Comparison of ENCODE assay signal across 9 mouse cellular contexts in the genomic region with DNA sequence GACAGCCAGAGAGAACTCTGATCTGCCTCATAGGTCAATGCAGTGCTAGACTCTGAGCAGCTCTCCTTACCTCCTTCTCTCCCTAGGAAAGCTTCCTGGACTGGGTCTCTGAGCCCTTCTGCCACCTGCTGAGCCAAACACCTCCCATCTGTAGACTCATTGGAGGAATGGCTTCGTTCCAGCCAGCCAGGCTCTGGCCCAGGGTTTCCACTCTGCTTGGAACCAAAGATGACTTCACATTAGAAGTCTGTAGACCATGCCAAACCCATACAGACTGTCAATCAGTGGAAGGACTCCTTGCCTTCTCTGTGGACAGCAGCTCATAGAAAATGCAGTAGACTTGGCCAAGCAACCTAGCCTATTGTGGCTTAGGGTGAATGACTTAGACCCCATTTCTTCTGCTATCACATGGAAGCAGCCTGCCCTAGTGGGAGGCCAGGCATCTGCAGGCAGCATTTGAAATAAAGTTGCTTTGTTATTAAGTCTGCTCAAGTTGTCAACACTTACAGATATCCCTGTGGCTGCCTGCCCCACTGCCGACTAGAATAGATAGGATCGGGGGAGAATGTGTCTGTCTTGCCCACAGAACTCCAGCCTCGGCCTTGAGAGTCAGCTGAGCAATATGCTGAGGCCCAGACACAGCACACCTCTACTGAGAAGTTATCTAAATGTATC.
A peak's percentile ranks its signal among the peaks of the same experiment; 100 is the strongest.
DNase-seq lines count a peak whose midpoint lies in the region; ATAC-seq lines count a peak whose summit lies in the region.
"Had no signal": no experiment of that assay in that cellular context is flagged by ENCODE, and none has a peak within 500 bp of the region (broad histone marks: within the 10 kb centered on the region; RNA-seq: fewer than 3 reads in every experiment).

No protein-coding gene starts in this region.

- no peaks in the 10 kb centered on the region; the same call in 1 of the 2 replicates for H3K4me1 ChIP-seq in forebrain, embryonic 14.5 days (ENCODE audit: control insufficient read depth, insufficient read depth, low read length)
- H3K4me1 ChIP-seq in forebrain, embryonic 10.5 days, result peaks cover 4% of the 10 kb centered on the region
- H3K4me1 ChIP-seq in heart, embryonic 16.5 days (ENCODE audit: control insufficient read depth, insufficient read depth, low read length), result peaks cover 18% of the 10 kb centered on the region
- H3K4me1 ChIP-seq in midbrain, embryonic 11.5 days (ENCODE audit: control insufficient read depth, insufficient read depth, low read length), result no peaks in the 10 kb centered on the region

- H3K9me3 ChIP-seq in forebrain, embryonic 14.5 days (replicated peaks; ENCODE audit: control insufficient read depth, low read length), result no peaks in the 10 kb centered on the region
- H3K9me3 ChIP-seq in forebrain, embryonic 10.5 days, result no peaks in the 10 kb centered on the region
- no peaks in the 10 kb centered on the region for H3K9me3 ChIP-seq in heart, embryonic 16.5 days (replicated peaks; ENCODE audit: control insufficient read depth, low read length)
- no peaks in the 10 kb centered on the region for H3K9me3 ChIP-seq in midbrain, embryonic 11.5 days (ENCODE audit: control insufficient read depth, low read length)
- H3K9me3 ChIP-seq: liver, embryonic 13.5 days had no signal

- ATAC-seq in forebrain, embryonic 14.5 days, result peak; percentile 61; the same call in 1 of the 2 replicates
- ATAC-seq in heart, embryonic 16.5 days (replicated peaks; ENCODE audit: extremely low read depth, insufficient read depth, low FRiP score), result peak; percentile 61
- no peak for ATAC-seq in midbrain, embryonic 11.5 days (ENCODE audit: low FRiP score)
- ATAC-seq in CD4-positive, CD25-positive, alpha-beta regulatory T cell, adult 4 months, result no peak

- no peaks in the 10 kb centered on the region for H3K27me3 ChIP-seq in forebrain, embryonic 14.5 days (replicated peaks; ENCODE audit: control insufficient read depth, insufficient read depth, low read length)
- H3K27me3 ChIP-seq in forebrain, embryonic 10.5 days (ENCODE audit: poor library complexity, severe bottlenecking), result no peaks in the 10 kb centered on the region
- H3K27me3 ChIP-seq in heart, embryonic 16.5 days (ENCODE audit: control insufficient read depth, insufficient read depth, low read length), result no peaks in the 10 kb centered on the region
- no peaks in the 10 kb centered on the region for H3K27me3 ChIP-seq in midbrain, embryonic 11.5 days (ENCODE audit: control insufficient read depth, insufficient read depth, low read length)
- H3K27me3 ChIP-seq: liver, embryonic 13.5 days had no signal

- no peak overlapping the region for H3K4me3 ChIP-seq in forebrain, embryonic 14.5 days (ENCODE audit: low read depth, low read length)
- no peak overlapping the region for H3K4me3 ChIP-seq in forebrain, embryonic 10.5 days
- no peak overlapping the region for H3K4me3 ChIP-seq in heart, embryonic 16.5 days (ENCODE audit: low read length)
- no peak overlapping the region for H3K4me3 ChIP-seq in midbrain, embryonic 11.5 days (ENCODE audit: low read depth, low read length)
- H3K4me3 ChIP-seq: liver, embryonic 13.5 days had no signal

- H3K36me3 ChIP-seq in forebrain, embryonic 14.5 days (ENCODE audit: control insufficient read depth, insufficient read depth, low read length), result peaks cover 12% of the 10 kb centered on the region
- peaks cover 87% of the 10 kb centered on the region for H3K36me3 ChIP-seq in forebrain, embryonic 10.5 days (replicated peaks)
- H3K36me3 ChIP-seq in heart, embryonic 16.5 days (ENCODE audit: control insufficient read depth, insufficient read depth), result peaks cover 15% of the 10 kb centered on the region
- no peaks in the 10 kb centered on the region; the same call in 1 of the 2 replicates for H3K36me3 ChIP-seq in midbrain, embryonic 11.5 days (ENCODE audit: control insufficient read depth, insufficient read depth, low read length)

- H3K4me2 ChIP-seq in forebrain, embryonic 14.5 days (ENCODE audit: low read length), result no peak overlapping the region
- H3K4me2 ChIP-seq in heart, embryonic 16.5 days (ENCODE audit: low read depth, low read length), result 0 out of 2 replicates have a peak overlapping the region, but pooled peaks have one; percentile 8
- no peak overlapping the region for H3K4me2 ChIP-seq in midbrain, embryonic 11.5 days
- H3K4me2 ChIP-seq: liver, embryonic 13.5 days had no signal

- WGBS in forebrain, embryonic 14.5 days, result 83% methylated on average over 4 of the region's 4 CpGs
- 86% methylated on average over 4 of the region's 4 CpGs for WGBS in forebrain, embryonic 10.5 days
- 24% methylated on average over 4 of the region's 4 CpGs for WGBS in heart, embryonic 16.5 days
- 75% methylated on average over 4 of the region's 4 CpGs for WGBS in midbrain, embryonic 11.5 days

- DNase-seq in forebrain, embryonic 14.5 days (ENCODE audit: low spot score), result peak; percentile 70
- no peak for DNase-seq in forebrain, embryonic 10.5 days (ENCODE audit: extremely low spot score, low spot score)
- peak; percentile 57 for DNase-seq in 3T3-L1 (ENCODE audit: low read depth, low spot score)
- DNase-seq in cerebellum, postnatal 25 days, result peak; percentile 83 to 89
- peak; percentile 73 for DNase-seq in midbrain, embryonic 11.5 days (ENCODE audit: low spot score, missing footprints)
- no peak for DNase-seq in spleen, postnatal 4 days (ENCODE audit: low spot score in 2 of 2)
- DNase-seq: liver, embryonic 13.5 days had no signal

- no peak overlapping the region for H3K9ac ChIP-seq in forebrain, embryonic 14.5 days (ENCODE audit: low read length)
- no peak overlapping the region for H3K9ac ChIP-seq in heart, embryonic 16.5 days (ENCODE audit: low read length)
- H3K9ac ChIP-seq in midbrain, embryonic 11.5 days (ENCODE audit: low read length), result no peak overlapping the region
- H3K9ac ChIP-seq: liver, embryonic 13.5 days had no signal

- no peak overlapping the region for H3K27ac ChIP-seq in forebrain, embryonic 14.5 days (ENCODE audit: low read depth, low read length)
- H3K27ac ChIP-seq in forebrain, embryonic 10.5 days, result no peak overlapping the region
- peak overlapping the region; percentile 67 for H3K27ac ChIP-seq in heart, embryonic 16.5 days (ENCODE audit: low read length)
- no peak overlapping the region for H3K27ac ChIP-seq in midbrain, embryonic 11.5 days (ENCODE audit: low read depth, low read length)
- H3K27ac ChIP-seq: liver, embryonic 13.5 days had no signal

Comparison
In these comparisons a context has a peak if more than half of its experiments do, and no peak if none do; other contexts are left out.
1. DNase-seq: peak in forebrain, embryonic 14.5 days (single experiment), 3T3-L1 (single experiment), cerebellum, postnatal 25 days (2 of 2) and midbrain, embryonic 11.5 days (single experiment); none in forebrain, embryonic 10.5 days (single experiment) and spleen, postnatal 4 days (0 of 2).
2. ATAC-seq: peak in forebrain, embryonic 14.5 days (single experiment) and heart, embryonic 16.5 days (single experiment); none in midbrain, embryonic 11.5 days (single experiment) and CD4-positive, CD25-positive, alpha-beta regulatory T cell, adult 4 months (single experiment).